Mouse (Mus musculus): ENCODE results near the gene Inpp5f.

- TF ChIP-seq EP300 (IDR thresholded peaks at IDR 0.05; ENCODE audit: low read depth in 1 of 2, low read length in 2 of 2) = no peak
- TF ChIP-seq MEF2A (IDR thresholded peaks at IDR 0.05; ENCODE audit: extremely low read depth, insufficient replicate concordance, low read depth, low read length, poor library complexity, severe bottlenecking) = no peak
Observed at GRCm38 (mm10) chr7:128731585-128731984, 120.5 kb downstream of the Inpp5f start.
